Mouse (Mus musculus) lung, embryonic 14.5 days (tissue): ENCODE results near the gene Fbxo42. TPM values are rescaled to one million over a fixed set of nuclear protein-coding genes. Genes with fewer than 3 reads are reported as not detected.

Source experiments
- ATAC-seq: fragments of 200-750 bp; cut with Nextera tagmentation; 2 replicates; pipeline ENCODE4 v1.8.0; 2017; ENCODE audit warnings: mild to moderate bottlenecking, moderate TSS enrichment, moderate library complexity; ENCODE audit not compliant: insufficient read depth
- DNase-seq: peaks from one replicate; pipeline ENCODE4 v3.0.0-alpha.2; 2015
- H3K27ac ChIP-seq: fragments of 300-500 bp; sonication (generic); 2 replicates; pipeline ENCODE4 v1.5.1; 2014; ENCODE audit warnings: low read depth, mild to moderate bottlenecking, moderate library complexity
- H3K27me3 ChIP-seq: fragments of 300-500 bp; sonication (generic); 2 replicates; pipeline ENCODE4 v1.6.1; 2014; ENCODE audit warnings: low read length, control low read depth; ENCODE audit not compliant: insufficient read depth
- H3K36me3 ChIP-seq: fragments of 300-500 bp; sonication (generic); 2 replicates; pipeline ENCODE4 v1.6.1; 2014; ENCODE audit warnings: control low read depth; ENCODE audit not compliant: insufficient read depth
- H3K4me1 ChIP-seq: fragments of 300-500 bp; sonication (generic); 2 replicates; pipeline ENCODE4 v1.6.1; 2014; ENCODE audit warnings: antibody characterized with exemption, control low read depth; ENCODE audit not compliant: insufficient read depth
- H3K4me2 ChIP-seq: fragments of 300-500 bp; sonication (generic); 2 replicates; pipeline ENCODE4 v1.6.1; 2014; ENCODE audit warnings: mild to moderate bottlenecking
- H3K4me3 ChIP-seq: fragments of 300-500 bp; sonication (generic); 2 replicates; pipeline ENCODE4 v1.5.1; 2014; ENCODE audit warnings: low read depth, low read length
- H3K9ac ChIP-seq: fragments of 300-500 bp; sonication (generic); 2 replicates; pipeline ENCODE4 v1.6.1; 2014
- H3K9me3 ChIP-seq: fragments of 300-500 bp; sonication (generic); 2 replicates; pipeline ENCODE4 v1.6.1; 2016; ENCODE audit warnings: low read depth, low read length, control low read depth
- CTCF ChIP-seq: IDR thresholded peaks from 2 replicates; pipeline ENCODE4 v1.5.1; 2016; ENCODE audit warnings: antibody characterized with exemption, low read depth
- whole genome bisulfite sequencing: fragments of 180-500 bp; shearing (Covaris S2); extraction: QIAGEN DNeasy Blood & Tissue Kit; methylation state at CpG from one replicate; pipeline ENCODE4 v1.1.7; 2014; 5-methylcytosine and 5-hydroxymethylcytosine counted together
- polyA plus RNA-seq: library from polyadenylated mRNA; unstranded; fragments of >200 nt; fragmentation: Nextera tagmentation; extraction: Ambion mirVana; gene quantifications from 2 replicates; pipeline ENCODE4 v1.2.1, GENCODE M21; 2014

The Fbxo42 gene
- polyA plus RNA-seq, 1 experiment from 2014 or later: 28.6 TPM

DNA sequence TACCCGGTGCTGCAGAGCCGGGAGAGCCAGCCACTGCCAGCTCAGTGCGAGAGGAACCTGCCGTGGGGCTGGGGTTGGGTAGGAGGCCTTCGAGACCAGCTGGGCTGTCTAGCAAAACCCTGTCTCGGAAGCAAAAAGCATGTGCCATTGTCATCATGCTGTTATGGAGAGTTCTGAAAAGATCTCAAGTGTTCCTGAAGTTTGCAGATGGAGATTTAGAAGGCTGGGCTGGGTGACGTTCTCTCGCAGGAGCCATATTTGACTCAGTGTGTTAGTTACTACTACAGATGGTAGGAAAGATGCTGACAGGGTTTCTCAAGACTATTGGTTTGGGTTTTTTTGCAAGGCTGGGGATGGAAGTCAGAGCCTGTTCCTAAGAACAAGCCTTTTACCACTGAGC lies 24.4 kb downstream of the Fbxo42 start:
- WGBS: 92% methylated on average over 8 of the region's 8 CpGs
- H3K27me3 ChIP-seq: no peaks in the 10 kb centered on the region
- DNase-seq: no peak

DNA sequence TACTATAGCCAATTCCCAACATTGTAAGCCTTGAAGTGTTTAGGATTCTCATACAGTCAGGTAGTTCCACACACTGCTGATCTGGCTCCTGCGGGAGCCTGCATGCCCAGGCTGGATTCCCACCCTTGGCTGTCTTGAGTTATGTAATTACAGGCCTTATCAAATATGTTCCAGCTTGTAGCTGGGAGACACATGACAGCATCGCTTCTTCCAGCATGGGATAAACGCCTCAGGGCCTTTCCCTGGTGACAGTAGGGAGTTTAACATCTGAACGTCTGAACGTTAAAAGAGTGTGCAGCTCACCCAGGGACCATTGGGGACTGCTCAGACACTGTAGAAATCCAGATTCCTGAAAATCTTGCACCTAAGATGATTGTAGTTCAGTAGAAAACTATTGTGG lies 28.1 kb downstream of the Fbxo42 start:
- Histone ChIP-seq H3K9me3 (no peaks in the 10 kb centered on the region), H3K27ac (no peak overlapping the region), H3K36me3 (peaks cover 62% of the 10 kb centered on the region), H3K27me3 (no peaks in the 10 kb centered on the region), H3K4me1 (no peaks in the 10 kb centered on the region), H3K4me2 (no peak overlapping the region), H3K4me3 (no peak overlapping the region), H3K9ac (no peak overlapping the region)
- TF ChIP-seq CTCF: no peak
- ATAC-seq: no peak
- WGBS: 74% methylated on average over 5 of the region's 5 CpGs
- no peak for DNase-seq

More for the DNA sequence above, 24.4 kb downstream of the Fbxo42 start:
- Histone ChIP-seq H3K4me2 (no peak overlapping the region), H3K4me3 (no peak overlapping the region), H3K9me3 (no peaks in the 10 kb centered on the region), H3K9ac (no peak overlapping the region), H3K27ac (no peak overlapping the region), H3K36me3 (peaks cover 62% of the 10 kb centered on the region), H3K4me1 (no peaks in the 10 kb centered on the region)
- no peak for TF ChIP-seq CTCF
- no peak for ATAC-seq

DNA sequence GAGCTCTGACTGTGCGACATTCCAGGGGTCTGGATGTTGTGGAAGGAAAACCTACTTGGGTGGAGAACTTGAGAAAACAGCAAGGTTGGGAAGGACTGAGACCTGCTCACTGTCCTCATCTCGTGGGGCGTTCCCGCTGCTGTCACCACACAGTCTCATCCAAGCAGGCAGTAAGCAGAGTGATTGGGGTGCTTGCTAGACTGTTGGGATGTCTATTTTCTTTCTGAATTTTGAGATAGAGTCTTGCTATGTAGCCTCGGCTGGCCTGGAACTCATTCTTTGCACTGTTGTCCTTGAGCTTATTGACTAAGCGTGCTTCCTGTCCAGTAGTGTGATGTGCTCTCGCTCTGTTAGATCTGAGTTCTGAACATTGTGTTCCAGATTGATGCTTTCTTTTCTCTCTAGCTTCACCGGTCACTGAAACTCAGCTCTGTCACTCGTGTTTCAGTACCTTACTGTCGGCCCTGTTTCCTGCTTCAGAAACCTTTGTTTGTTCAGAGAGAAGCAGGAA lies 28.7 kb downstream of the Fbxo42 start:
- Histone ChIP-seq H3K4me1 (no peaks in the 10 kb centered on the region), H3K27ac (peak overlapping the region; percentile 10; the same call in 1 of the 2 replicates), H3K9ac (no peak overlapping the region), H3K27me3 (no peaks in the 10 kb centered on the region), H3K4me2 (no peak overlapping the region), H3K36me3 (peaks cover 62% of the 10 kb centered on the region), H3K4me3 (no peak overlapping the region), H3K9me3 (no peaks in the 10 kb centered on the region)
- no peak for TF ChIP-seq CTCF
- DNase-seq: no peak
- WGBS: 80% methylated on average over 10 of the region's 10 CpGs
- ATAC-seq: no peak

DNA sequence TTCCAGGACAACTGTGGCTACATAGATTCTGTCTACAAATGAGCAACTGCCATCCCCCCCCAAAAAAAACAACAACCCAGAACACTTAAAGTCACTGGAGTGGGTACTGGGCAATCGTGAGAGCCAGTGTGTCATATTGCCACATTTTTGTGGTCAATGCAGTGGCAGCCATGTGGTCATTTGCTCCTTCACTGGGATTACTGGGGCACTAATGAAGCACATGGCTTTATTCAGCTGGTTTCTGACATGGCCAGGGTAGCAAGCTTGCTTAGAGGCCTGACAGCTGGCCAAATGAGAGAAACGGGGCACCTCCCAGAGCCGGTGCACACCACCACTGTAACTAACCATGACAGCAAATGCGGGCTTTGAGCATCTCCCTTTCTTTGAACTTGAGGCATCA lies 30.8 kb downstream of the Fbxo42 start:
- H3K4me3 ChIP-seq: no peak overlapping the region
- no peaks in the 10 kb centered on the region for H3K4me1 ChIP-seq
- no peak overlapping the region for H3K4me2 ChIP-seq
- H3K36me3 ChIP-seq: peaks cover 68% of the 10 kb centered on the region
- ATAC-seq: no peak
- no peak for TF ChIP-seq CTCF
- no peak overlapping the region for H3K27ac ChIP-seq
- WGBS: 81% methylated on average over 4 of the region's 4 CpGs
- H3K9me3 ChIP-seq: no peaks in the 10 kb centered on the region
- no peaks in the 10 kb centered on the region for H3K27me3 ChIP-seq
- H3K9ac ChIP-seq: no peak overlapping the region
- DNase-seq: no peak

DNA sequence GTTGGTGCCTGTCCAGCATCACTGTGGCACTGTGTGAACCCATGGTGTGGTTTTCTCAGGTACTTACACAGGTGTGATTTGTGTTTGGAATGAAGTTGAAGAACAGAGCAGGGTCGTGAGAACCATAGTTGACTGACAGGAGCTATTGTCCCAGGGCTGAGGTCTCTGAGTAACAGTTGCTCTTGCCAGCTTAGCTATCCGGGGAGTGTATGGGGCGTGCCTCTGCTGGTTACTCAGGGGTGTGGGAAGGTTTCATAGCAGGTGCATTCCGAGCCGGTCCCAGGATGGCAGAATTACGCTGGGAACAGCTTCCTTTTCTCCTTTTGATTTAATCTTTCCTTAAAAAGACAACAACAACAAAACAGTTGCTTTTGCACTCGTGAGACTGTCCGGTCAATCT lies 33.1 kb downstream of the Fbxo42 start:
- H3K4me2 ChIP-seq: no peak overlapping the region
- no peak overlapping the region for H3K9ac ChIP-seq
- no peaks in the 10 kb centered on the region for H3K9me3 ChIP-seq
- DNase-seq (no peak), ATAC-seq (no peak)
- H3K27me3 ChIP-seq: no peaks in the 10 kb centered on the region
- H3K4me3 ChIP-seq: no peak overlapping the region
- H3K4me1 ChIP-seq: no peaks in the 10 kb centered on the region
- peaks cover 74% of the 10 kb centered on the region for H3K36me3 ChIP-seq
- H3K27ac ChIP-seq: no peak overlapping the region
- TF ChIP-seq CTCF: no peak
- WGBS: 84% methylated on average over 8 of the region's 8 CpGs

DNA sequence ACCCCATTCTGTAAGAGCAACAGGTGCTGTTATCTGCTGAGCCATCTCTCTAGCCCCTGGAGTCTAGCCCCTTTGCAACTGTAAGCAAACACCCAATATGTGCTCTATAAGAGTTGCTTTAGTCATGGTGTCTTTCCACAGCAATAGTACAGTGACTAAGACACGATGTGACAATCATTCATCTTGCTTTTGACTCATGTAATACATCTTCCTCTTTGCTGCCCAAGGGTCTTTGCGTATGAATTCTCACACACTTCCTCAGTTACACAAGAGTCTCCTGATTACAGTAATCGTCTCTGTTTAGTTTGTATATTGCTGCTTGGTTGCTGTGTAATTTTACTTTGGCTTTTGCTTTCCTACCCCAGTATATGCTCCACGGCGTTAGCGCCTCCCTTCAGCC lies 34.3 kb downstream of the Fbxo42 start:
- no peak overlapping the region for H3K27ac ChIP-seq
- WGBS: 89% methylated on average over 6 of the region's 6 CpGs
- no peaks in the 10 kb centered on the region for H3K4me1 ChIP-seq
- H3K9me3 ChIP-seq: no peaks in the 10 kb centered on the region
- no peak overlapping the region for H3K4me2 ChIP-seq
- H3K4me3 ChIP-seq: no peak overlapping the region
- H3K9ac ChIP-seq: no peak overlapping the region
- H3K27me3 ChIP-seq: no peaks in the 10 kb centered on the region
- DNase-seq (no peak), ATAC-seq (no peak)
- no peak for TF ChIP-seq CTCF
- peaks cover 67% of the 10 kb centered on the region for H3K36me3 ChIP-seq

DNA sequence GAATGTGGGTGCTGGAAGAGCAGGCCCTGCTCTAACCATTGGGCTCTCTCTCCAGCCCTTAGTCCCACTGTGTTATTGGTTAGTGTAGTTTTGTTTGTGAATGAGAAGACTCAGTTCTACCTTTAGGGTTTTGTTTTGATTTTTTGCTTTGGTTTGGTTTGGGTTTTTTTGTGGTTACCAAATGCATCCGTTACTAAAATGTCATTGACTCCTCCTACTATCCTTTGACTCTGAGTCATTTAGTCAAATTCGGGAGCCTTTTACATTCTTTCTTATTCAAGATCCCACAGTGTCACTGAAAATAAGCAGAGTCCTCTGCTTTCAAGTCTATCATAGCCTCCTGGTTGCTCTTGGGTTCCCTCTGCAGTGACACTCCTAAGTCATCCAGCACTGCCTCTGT lies 36.2 kb downstream of the Fbxo42 start:
- Histone ChIP-seq H3K9ac (no peak overlapping the region), H3K4me1 (no peaks in the 10 kb centered on the region), H3K4me2 (no peak overlapping the region), H3K4me3 (no peak overlapping the region), H3K9me3 (no peaks in the 10 kb centered on the region), H3K27ac (no peak overlapping the region), H3K36me3 (peaks cover 57% of the 10 kb centered on the region), H3K27me3 (no peaks in the 10 kb centered on the region)
- DNase-seq (no peak), ATAC-seq (no peak)
- TF ChIP-seq CTCF: no peak
- WGBS: 92% methylated on average over 2 of the region's 2 CpGs

DNA sequence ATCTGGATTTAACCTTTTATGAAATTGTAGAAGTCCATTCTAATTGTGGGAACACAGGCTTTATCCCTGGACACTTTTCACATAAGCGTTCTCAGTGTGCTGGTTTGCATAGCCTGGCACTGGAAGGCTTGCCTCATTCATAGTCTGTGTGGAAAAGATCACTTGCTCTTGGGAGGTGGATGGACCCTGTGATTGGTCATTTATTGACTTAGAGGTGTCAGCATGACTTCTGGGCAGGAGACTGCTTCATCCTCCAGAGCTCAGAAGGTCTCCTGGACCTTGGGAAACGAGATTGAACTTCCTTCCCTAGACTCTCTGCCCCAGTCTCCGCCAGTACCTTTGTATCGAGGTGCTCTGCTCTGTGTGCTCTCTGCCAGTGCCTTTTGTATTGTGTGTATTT lies 36.7 kb downstream of the Fbxo42 start:
- Histone ChIP-seq H3K4me2 (no peak overlapping the region), H3K9ac (no peak overlapping the region), H3K36me3 (peaks cover 53% of the 10 kb centered on the region), H3K27me3 (no peaks in the 10 kb centered on the region), H3K4me3 (no peak overlapping the region), H3K27ac (no peak overlapping the region), H3K9me3 (no peaks in the 10 kb centered on the region), H3K4me1 (no peaks in the 10 kb centered on the region)
- TF ChIP-seq CTCF: no peak
- WGBS: 89% methylated on average over 4 of the region's 4 CpGs
- no peak for DNase-seq
- no peak for ATAC-seq
